Mouse (Mus musculus) embryonic fibroblast, embryonic 13.5 days (primary cell): Measurements from ENCODE around the gene Sox1.

Experiments
- CTCF ChIP-seq: IDR thresholded peaks from 2 replicates; pipeline ENCODE4 v1.5.1; 2011; ENCODE audit warnings: mild to moderate bottlenecking, control low read depth, low read length, moderate library complexity, borderline replicate concordance; ENCODE audit not compliant: insufficient read depth
- POLR2A ChIP-seq: IDR thresholded peaks from 2 replicates; pipeline ENCODE4 v1.6.1; 2011; ENCODE audit warnings: low read depth, mild to moderate bottlenecking, control low read depth, low read length, moderate library complexity

DNA sequence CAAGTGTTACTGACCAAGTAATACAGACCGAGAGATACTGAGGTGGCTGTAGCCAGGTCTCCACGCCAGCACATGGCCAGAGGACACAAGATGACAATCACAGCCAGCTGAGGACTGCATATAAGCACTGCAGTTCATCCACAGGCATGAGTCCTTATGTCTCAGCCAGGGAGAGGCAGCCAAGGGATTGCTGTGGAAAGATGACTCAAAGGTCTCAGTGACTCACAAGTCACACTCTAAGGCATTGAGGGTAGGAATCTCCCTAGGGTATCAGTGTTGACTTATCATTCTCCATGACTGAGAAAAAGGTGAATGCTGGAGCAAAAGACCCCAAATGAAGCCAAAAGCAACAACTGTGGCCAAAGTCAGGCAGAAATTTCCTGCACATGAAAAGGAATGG, 22.0 kb downstream of the Sox1 start:
- no peak for TF ChIP-seq CTCF
- TF ChIP-seq POLR2A: no peak
